Mouse (Mus musculus) MEL (cell line): ENCODE measurements around the gene Cul4b. TPM values are rescaled to one million over a fixed set of nuclear protein-coding genes. Genes with fewer than 3 reads are reported as not detected.
A peak's percentile ranks its signal among the peaks of the same experiment; 100 is the strongest.

Source experiments
- DNase-seq: peaks from one replicate; pipeline ENCODE4 v3.0.0; 2011; ENCODE audit warnings: low read depth, low spot score
- H3K27ac ChIP-seq: 2 replicates; pipeline ENCODE4 v1.5.1; 2012; ENCODE audit warnings: low read depth, mild to moderate bottlenecking, control low read depth, low read length, moderate library complexity; ENCODE audit not compliant: control insufficient read depth
- H3K27me3 ChIP-seq, 2 experiments: fragments of 150-350 bp in 1 of 2; sonication (generic) in 1 of 2; 2 replicates each; pipeline ENCODE4 v1.6.1; 2012; ENCODE audit warnings: low read length in 2 of 2, mild to moderate bottlenecking in 2 of 2, improper control_type of control experiment in 1 of 2, moderate library complexity in 1 of 2; ENCODE audit not compliant: insufficient read depth in 2 of 2, control insufficient read depth in 1 of 2
- H3K36me3 ChIP-seq, 2 experiments: 2 replicates each; pipeline ENCODE4 v1.6.1; 2012 to 2014; ENCODE audit warnings: low read length in 2 of 2, improper control_type of control experiment in 1 of 2, inconsistent platforms in 1 of 2, mild to moderate bottlenecking in 1 of 2; ENCODE audit not compliant: insufficient read depth in 2 of 2, control insufficient read depth in 1 of 2
- H3K4me1 ChIP-seq, 2 experiments: fragments of 150-350 bp in 1 of 2; sonication (generic) in 1 of 2; 2 replicates each; pipeline ENCODE4 v1.6.1; 2012; ENCODE audit warnings: low read length in 2 of 2, improper control_type of control experiment in 1 of 2, mild to moderate bottlenecking in 1 of 2; ENCODE audit not compliant: insufficient read depth in 2 of 2, control insufficient read depth in 1 of 2
- H3K4me3 ChIP-seq, 2 experiments: fragments of 150-350 bp in 1 of 2; sonication (generic) in 1 of 2; 2 replicates each; pipeline ENCODE4 v1.5.1; 2012; ENCODE audit warnings: low read depth in 2 of 2, low read length in 2 of 2, mild to moderate bottlenecking in 2 of 2, moderate library complexity in 2 of 2, control low read depth in 1 of 2, improper control_type of control experiment in 1 of 2; ENCODE audit not compliant: control insufficient read depth in 1 of 2, insufficient read depth in 1 of 2
- H3K79me2 ChIP-seq: 2 replicates; pipeline ENCODE4 v1.6.1; 2012; ENCODE audit warnings: mild to moderate bottlenecking, low read length, moderate library complexity; ENCODE audit not compliant: control insufficient read depth, poor library complexity, insufficient read depth
- H3K9ac ChIP-seq: 2 replicates; pipeline ENCODE4 v1.6.1; 2012; ENCODE audit warnings: low read depth, mild to moderate bottlenecking, control low read depth, low read length, moderate library complexity; ENCODE audit not compliant: control insufficient read depth, poor library complexity, severe bottlenecking
- H3K9me3 ChIP-seq: fragments of 150-350 bp; sonication (generic); replicated peaks from 2 replicates; pipeline ENCODE4 v1.6.1; 2012; ENCODE audit warnings: mild to moderate bottlenecking, low read length, improper control_type of control experiment, moderate library complexity; ENCODE audit not compliant: insufficient read depth
- BHLHE40 ChIP-seq: IDR thresholded peaks from 2 replicates; pipeline ENCODE4 v1.6.1; 2012; ENCODE audit warnings: low read depth, mild to moderate bottlenecking, inconsistent platforms, low read length, improper control_type of control experiment, borderline replicate concordance
- CHD1 ChIP-seq: IDR thresholded peaks from 2 replicates; pipeline ENCODE4 v1.6.1; 2012; ENCODE audit warnings: low read depth, mild to moderate bottlenecking, inconsistent platforms, low read length, improper control_type of control experiment
- CHD2 ChIP-seq: IDR thresholded peaks from 2 replicates; pipeline ENCODE4 v1.6.1; 2011; ENCODE audit warnings: low read length, improper control_type of control experiment
- CTCF ChIP-seq, 3 experiments: IDR thresholded peaks in 2 of 3; conservative IDR thresholded peaks in 1 of 3; 2 replicates each; pipeline ENCODE4 v1.5.1; 2011 to 2012; ENCODE audit warnings: low read length in 3 of 3, low read depth in 2 of 3, mild to moderate bottlenecking in 2 of 3, improper control_type of control experiment in 1 of 3, inconsistent platforms in 1 of 3, mixed read lengths in 1 of 3, moderate library complexity in 1 of 3; ENCODE audit not compliant: control insufficient read depth in 1 of 3, insufficient read depth in 1 of 3, poor library complexity in 1 of 3, severe bottlenecking in 1 of 3
- E2F4 ChIP-seq: IDR thresholded peaks from 2 replicates; pipeline ENCODE4 v1.6.1; 2011; ENCODE audit warnings: low read depth, low read length, improper control_type of control experiment, borderline replicate concordance
- EP300 ChIP-seq, 2 experiments: IDR thresholded peaks; 2 replicates each; pipeline ENCODE4 v1.6.1; 2011; ENCODE audit warnings: improper control_type of control experiment in 2 of 2, low read length in 2 of 2, low read depth in 1 of 2, mild to moderate bottlenecking in 1 of 2
- ETS1 ChIP-seq: IDR thresholded peaks from 2 replicates; pipeline ENCODE4 v1.6.1; 2012; ENCODE audit warnings: low read depth, mild to moderate bottlenecking, inconsistent platforms, low read length, improper control_type of control experiment, moderate library complexity
- GABPA ChIP-seq: IDR thresholded peaks from 2 replicates; pipeline ENCODE4 v1.6.1; 2012; ENCODE audit warnings: low read depth, mild to moderate bottlenecking, inconsistent platforms, low read length, improper control_type of control experiment, moderate library complexity
- GATA1 ChIP-seq: IDR thresholded peaks from 2 replicates; pipeline ENCODE4 v1.6.1; 2011; ENCODE audit warnings: low read depth, low read length, improper control_type of control experiment
- HCFC1 ChIP-seq: IDR thresholded peaks from 2 replicates; pipeline ENCODE4 v1.6.1; 2012; ENCODE audit warnings: low read depth, mild to moderate bottlenecking, inconsistent platforms, low read length, improper control_type of control experiment, moderate library complexity
- JUND ChIP-seq: IDR thresholded peaks from 2 replicates; pipeline ENCODE4 v1.6.1; 2011; ENCODE audit warnings: low read depth, mild to moderate bottlenecking, improper control_type of control experiment, low read length
- MAFK ChIP-seq: IDR thresholded peaks from 2 replicates; pipeline ENCODE4 v1.6.1; 2011; ENCODE audit warnings: low read depth, mild to moderate bottlenecking, low read length, improper control_type of control experiment, borderline replicate concordance
- MAX ChIP-seq: IDR thresholded peaks from 2 replicates; pipeline ENCODE4 v1.6.1; 2011; ENCODE audit warnings: low read length, improper control_type of control experiment
- MAZ ChIP-seq: IDR thresholded peaks from 2 replicates; pipeline ENCODE4 v1.6.1; 2012; ENCODE audit warnings: low read depth, mild to moderate bottlenecking, inconsistent platforms, low read length, improper control_type of control experiment
- MEF2A ChIP-seq: IDR thresholded peaks from 2 replicates; pipeline ENCODE4 v1.6.1; 2014; ENCODE audit warnings: low read depth, mild to moderate bottlenecking, inconsistent platforms, low read length, improper control_type of control experiment; ENCODE audit not compliant: poor library complexity, insufficient replicate concordance, severe bottlenecking; ENCODE audit errors: extremely low read depth
- MXI1 ChIP-seq: IDR thresholded peaks from 2 replicates; pipeline ENCODE4 v1.6.1; 2011; ENCODE audit warnings: mild to moderate bottlenecking, low read depth, low read length, improper control_type of control experiment
- MYB ChIP-seq: IDR thresholded peaks from 2 replicates; pipeline ENCODE4 v1.6.1; 2011; ENCODE audit warnings: mild to moderate bottlenecking, low read depth, low read length, improper control_type of control experiment
- MYC ChIP-seq: IDR thresholded peaks from 2 replicates; pipeline ENCODE4 v1.6.1; 2011; ENCODE audit warnings: low read depth, mild to moderate bottlenecking, low read length, improper control_type of control experiment, moderate library complexity
- NELFE ChIP-seq: IDR thresholded peaks from 2 replicates; pipeline ENCODE4 v1.6.1; 2011; ENCODE audit warnings: low read depth, low read length, improper control_type of control experiment
- NRF1 ChIP-seq: IDR thresholded peaks from 2 replicates; pipeline ENCODE4 v1.6.1; 2014; ENCODE audit warnings: low read depth, mild to moderate bottlenecking, inconsistent platforms, low read length, improper control_type of control experiment, moderate library complexity; ENCODE audit not compliant: poor library complexity, insufficient read depth, severe bottlenecking
- POLR2A ChIP-seq, 2 experiments: IDR thresholded peaks; 2 replicates each; pipeline ENCODE4 v1.6.1; 2011 to 2012; ENCODE audit warnings: low read length in 2 of 2, mild to moderate bottlenecking in 2 of 2, control low read depth in 1 of 2, improper control_type of control experiment in 1 of 2, low read depth in 1 of 2, moderate library complexity in 1 of 2; ENCODE audit not compliant: control insufficient read depth in 1 of 2, insufficient read depth in 1 of 2, poor library complexity in 1 of 2
- POLR2AphosphoS2 ChIP-seq: IDR thresholded peaks from 2 replicates; pipeline ENCODE4 v1.6.1; 2011; ENCODE audit warnings: low read length, improper control_type of control experiment
- POLR2AphosphoS5 ChIP-seq: IDR thresholded peaks from 2 replicates; pipeline ENCODE4 v1.6.1; 2012; ENCODE audit warnings: low read depth, borderline replicate concordance, mild to moderate bottlenecking, inconsistent platforms, low read length, moderate library complexity, mixed read lengths
- RCOR1 ChIP-seq: IDR thresholded peaks from 2 replicates; pipeline ENCODE4 v1.6.1; 2012; ENCODE audit warnings: low read depth, mild to moderate bottlenecking, inconsistent platforms, low read length, improper control_type of control experiment
- SIN3A ChIP-seq: IDR thresholded peaks from 2 replicates; pipeline ENCODE4 v1.6.1; 2012; ENCODE audit warnings: low read length, improper control_type of control experiment, inconsistent platforms
- SMC3 ChIP-seq: IDR thresholded peaks from 2 replicates; pipeline ENCODE4 v1.6.1; 2011; ENCODE audit warnings: low read depth, low read length, improper control_type of control experiment
- TAL1 ChIP-seq: IDR thresholded peaks from 2 replicates; pipeline ENCODE4 v1.6.1; 2012; ENCODE audit warnings: mild to moderate bottlenecking, inconsistent platforms, low read length, moderate library complexity, mixed read lengths
- TBP ChIP-seq: IDR thresholded peaks from 2 replicates; pipeline ENCODE4 v1.8.0; 2011; ENCODE audit warnings: low read depth, low read length, improper control_type of control experiment
- TCF12 ChIP-seq: IDR thresholded peaks from 2 replicates; pipeline ENCODE4 v1.6.1; 2014; ENCODE audit warnings: low read depth, mild to moderate bottlenecking, inconsistent platforms, low read length, improper control_type of control experiment, moderate library complexity
- UBTF ChIP-seq: IDR thresholded peaks from 2 replicates; pipeline ENCODE4 v1.6.1; 2012; ENCODE audit warnings: low read depth, mild to moderate bottlenecking, inconsistent platforms, low read length, improper control_type of control experiment, moderate library complexity, borderline replicate concordance; ENCODE audit not compliant: insufficient read depth
- USF1 ChIP-seq: IDR thresholded peaks from 2 replicates; pipeline ENCODE4 v1.6.1; 2014; ENCODE audit warnings: low read depth, mild to moderate bottlenecking, inconsistent platforms, low read length, improper control_type of control experiment, moderate library complexity
- USF2 ChIP-seq, 2 experiments: IDR thresholded peaks; 2 replicates each; pipeline ENCODE4 v1.6.1; 2011 to 2012; ENCODE audit warnings: improper control_type of control experiment in 2 of 2, low read length in 2 of 2, borderline replicate concordance in 1 of 2, inconsistent platforms in 1 of 2, low read depth in 1 of 2, mild to moderate bottlenecking in 1 of 2; ENCODE audit not compliant: insufficient read depth in 1 of 2
- ZC3H11A ChIP-seq: IDR thresholded peaks from 2 replicates; pipeline ENCODE4 v1.6.1; 2012; ENCODE audit warnings: low read depth, mild to moderate bottlenecking, inconsistent platforms, low read length, improper control_type of control experiment
- ZKSCAN1 ChIP-seq: IDR thresholded peaks from 2 replicates; pipeline ENCODE4 v1.6.1; 2012; ENCODE audit warnings: low read depth, mild to moderate bottlenecking, inconsistent platforms, low read length, improper control_type of control experiment, moderate library complexity
- ZNF384 ChIP-seq: IDR thresholded peaks from 2 replicates; pipeline ENCODE4 v1.6.1; 2012; ENCODE audit warnings: low read depth, mild to moderate bottlenecking, inconsistent platforms, low read length, improper control_type of control experiment
- polyA plus RNA-seq, 2 experiments: library from polyadenylated mRNA; stranded (reverse) in 1 of 2; unstranded in 1 of 2; fragments of >175 nt in 1 of 2; fragments of >200 nt in 1 of 2; gene quantifications; 2 replicates each; pipeline versions ENCODE4 v1.2.1 to v1.2.4; 2012; ENCODE audit warnings: low replicate concordance in 2 of 2, low read depth in 1 of 2; ENCODE audit not compliant: insufficient read length in 2 of 2, insufficient read depth in 1 of 2, missing spikeins in 1 of 2
- total RNA-seq: library from RNA; depleted of rRNA; stranded (reverse); fragments of 300-350 nt; gene quantifications from 2 replicates; pipeline ENCODE4 v1.2.3, GENCODE M21; 2012

Gene Cul4b
- total and polyA plus RNA-seq, 3 experiments: 19.0 to 28.2 TPM; not detected in 1

DNA sequence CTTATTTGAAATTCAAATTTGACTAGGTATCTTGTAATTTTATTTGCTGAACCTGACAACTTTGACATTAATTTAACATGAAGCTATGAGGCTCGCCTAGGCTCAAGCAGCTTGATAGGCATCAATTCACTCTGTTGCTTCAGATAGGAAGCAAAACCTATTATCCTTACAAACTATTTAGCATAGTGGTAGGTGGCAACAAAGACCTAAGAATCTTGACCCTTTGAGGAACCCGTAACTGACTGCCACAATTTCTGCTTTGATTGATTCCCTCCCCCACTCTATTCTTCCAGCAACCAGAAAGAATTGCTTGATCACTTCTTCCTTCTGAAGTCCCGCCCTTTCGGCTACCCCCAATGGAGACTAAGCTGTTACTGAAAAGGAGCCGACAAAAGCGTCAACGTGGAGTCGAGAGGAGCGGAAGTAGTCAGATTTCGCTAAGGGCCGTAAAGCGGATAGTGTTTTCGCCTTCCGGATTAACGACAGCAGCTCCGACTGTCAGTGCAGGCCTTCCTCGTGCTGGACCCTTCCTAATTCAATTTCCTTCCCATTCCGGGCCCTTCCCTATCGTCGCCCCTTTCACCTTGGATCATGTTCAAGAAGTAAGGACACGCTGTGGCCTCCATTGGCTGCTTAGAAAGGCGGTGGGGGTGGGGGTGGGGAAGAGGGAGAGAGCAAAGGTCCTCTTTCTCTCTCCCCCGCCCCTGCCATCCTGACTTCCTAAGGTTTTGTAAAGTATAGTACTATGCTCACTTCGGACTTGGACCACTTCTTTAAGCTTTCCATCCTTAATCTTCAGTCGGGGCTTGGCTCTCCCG lies 24.4 kb upstream of the Cul4b start, which contains the start of gene Mcts1:
Gene Mcts1, plus strand, starts transcription at position 402 of the 818 bp plus-strand sequence.
- Histone ChIP-seq H3K4me3 (peak within 1 kb of the TSS; percentile 77 to 95), H3K27me3 (no peaks in the 10 kb centered on the region), H3K27ac (peak within 1 kb of the TSS; percentile 71), H3K79me2 (peaks cover 2% of the 10 kb centered on the region), H3K9me3 (no peaks in the 10 kb centered on the region), H3K9ac (peak within 1 kb of the TSS; percentile 79), H3K36me3 (peaks cover 2 to 6% of the 10 kb centered on the region in 2 experiments), H3K4me1 (no peaks in the 10 kb centered on the region; a peak in 1 of 4 replicates)
- peak; percentile 93 for DNase-seq
- TF ChIP-seq POLR2AphosphoS2 (0 out of 2 replicates have a peak, but pooled peaks have one; percentile 60), MAZ (no peak; the same call in 1 of the 2 replicates), USF2 (IDR thresholded peaks at IDR 0.05; ENCODE audit: borderline replicate concordance in 1 of 2, insufficient read depth in 1 of 2, low read depth in 1 of 2, low read length in 2 of 2) (no peak), CTCF (IDR thresholded peaks at IDR 0.05 in 2 of 3, conservative IDR thresholded peaks at IDR 0.05 in 1 of 3; ENCODE audit: control insufficient read depth in 1 of 3, insufficient read depth in 1 of 3, low read depth in 2 of 3, low read length in 3 of 3, poor library complexity in 1 of 3, severe bottlenecking in 1 of 3) (no peak), JUND (no peak), E2F4 (0 out of 2 replicates have a peak, but pooled peaks have one; percentile 35), TAL1 (no peak), NELFE (peak; percentile 67), ZKSCAN1 (no peak), TBP (peak; percentile 71), MAFK (0 out of 2 replicates have a peak, but pooled peaks have one; percentile 29), USF1 (no peak), MXI1 (peak; percentile 68), BHLHE40 (no peak), TCF12 (peak; percentile 34; the same call in 1 of the 2 replicates), MYB (no peak), MYC (peak; percentile 84), POLR2A (IDR thresholded peaks at IDR 0.05; ENCODE audit: control insufficient read depth in 1 of 2, insufficient read depth in 1 of 2, low read depth in 1 of 2, low read length in 2 of 2, poor library complexity in 1 of 2) (peak; percentile 24 to 67; a peak in 2 of 4 replicates), MEF2A (no peak), POLR2AphosphoS5 (no peak), CHD1 (no peak), ZC3H11A (no peak), ZNF384 (no peak), UBTF (no peak), CHD2 (peak; percentile 17; the same call in 1 of the 2 replicates), GABPA (no peak), NRF1 (no peak), GATA1 (no peak), RCOR1 (peak; percentile 56; the same call in 1 of the 2 replicates), EP300 (IDR thresholded peaks at IDR 0.05; ENCODE audit: low read depth in 1 of 2, low read length in 2 of 2) (no peak), MAX (peak; percentile 81), ETS1 (peak; percentile 27; the same call in 1 of the 2 replicates), SMC3 (no peak), HCFC1 (peak; percentile 87), SIN3A (peak; percentile 79)
